Mouse (Mus musculus) cerebellum, adult 8-10 months (tissue): Measurements from ENCODE around the gene Als2cr12.
"Not testable (repeated sequence)": the region's sequence is repeated elsewhere in the genome, so short reads cannot be mapped to it uniquely, and the experiment has no call there.

Experiments
- DNase-seq: peaks from one replicate; pipeline ENCODE4 v3.0.0; 2022

Gene Als2cr12

DNA sequence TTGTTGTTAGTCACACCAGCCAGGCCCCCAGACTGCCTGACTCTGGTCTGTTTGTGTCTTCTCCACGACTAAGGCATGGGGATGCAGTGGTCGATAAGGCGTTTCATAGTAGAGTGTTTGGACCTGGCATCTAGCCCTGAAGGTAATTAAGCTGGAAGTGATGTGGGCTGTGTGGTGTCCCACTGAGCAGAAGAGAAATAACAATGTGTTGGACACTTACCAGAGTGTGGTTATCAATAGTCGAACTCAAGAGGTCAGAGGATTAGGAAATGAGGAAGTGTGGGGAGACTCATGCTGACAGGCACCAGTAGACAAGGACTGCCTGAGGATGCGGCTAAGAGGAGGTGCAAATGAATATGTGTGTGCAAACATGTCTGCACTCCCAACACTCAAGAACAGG is 17.4 kb downstream of the Als2cr12 start:
- DNase-seq: not testable (repeated sequence)

DNA sequence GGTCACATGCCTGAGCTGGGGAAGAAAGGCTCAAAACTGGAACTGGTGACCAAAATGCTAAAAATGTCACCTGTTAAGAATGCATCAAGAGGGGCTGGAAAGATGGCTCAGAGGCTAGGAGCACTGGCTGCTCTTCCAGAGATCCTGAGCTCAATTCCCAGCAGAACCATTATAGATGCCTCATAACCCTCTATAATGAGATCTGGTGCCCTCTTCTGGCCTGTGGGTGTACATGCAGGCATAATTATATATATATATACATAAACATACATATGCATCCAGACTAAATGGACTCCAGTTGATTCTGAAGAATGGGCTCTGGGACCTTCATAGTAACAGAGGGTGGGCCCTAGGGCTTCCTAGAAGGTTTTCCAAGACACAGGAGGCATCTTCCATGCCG is 18.2 kb downstream of the Als2cr12 start:
- DNase-seq: peak; percentile 28

DNA sequence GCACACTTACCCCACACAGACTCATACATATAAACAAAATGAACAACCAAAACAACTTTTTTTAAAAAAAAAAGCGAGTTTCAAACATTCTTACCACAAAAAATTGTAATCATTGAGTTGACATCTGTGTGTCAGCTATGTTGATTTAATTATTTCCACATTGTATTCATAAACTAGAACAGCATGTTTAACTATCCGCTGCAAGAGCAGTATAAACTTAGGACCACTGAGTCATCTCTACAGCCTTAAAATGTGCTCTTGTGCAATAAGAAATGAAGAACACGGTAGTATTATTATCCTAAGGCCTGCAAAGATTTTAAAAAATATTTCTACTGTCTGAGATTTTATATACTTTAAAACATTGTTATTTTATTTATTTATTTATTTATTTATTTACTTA is 20.8 kb downstream of the Als2cr12 start:
- DNase-seq: no peak

- no peak for DNase-seq
These were observed 23.7 kb downstream of the Als2cr12 start for GRCm38 (mm10) chr1:58672116-58672515.

DNA sequence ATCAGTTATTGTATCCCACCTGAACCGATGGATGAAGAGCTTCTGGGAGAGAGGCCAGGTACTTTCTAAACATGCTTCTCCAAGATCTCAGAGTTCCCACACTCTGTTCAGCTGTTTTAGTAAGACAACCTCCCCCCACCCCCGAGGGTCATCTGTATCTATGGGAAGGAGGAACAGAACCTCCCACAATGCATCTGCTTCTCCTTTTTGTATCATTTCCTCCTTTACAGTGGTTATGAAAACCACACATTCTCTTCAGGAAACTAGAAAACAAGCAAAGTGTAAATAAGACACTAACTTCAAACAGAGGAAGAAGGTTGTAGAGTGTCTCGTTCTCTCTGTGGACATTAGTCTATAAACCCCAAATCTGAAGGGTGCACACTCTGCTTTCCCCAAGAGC is 26.2 kb downstream of the Als2cr12 start:
- not testable (repeated sequence) for DNase-seq

DNA sequence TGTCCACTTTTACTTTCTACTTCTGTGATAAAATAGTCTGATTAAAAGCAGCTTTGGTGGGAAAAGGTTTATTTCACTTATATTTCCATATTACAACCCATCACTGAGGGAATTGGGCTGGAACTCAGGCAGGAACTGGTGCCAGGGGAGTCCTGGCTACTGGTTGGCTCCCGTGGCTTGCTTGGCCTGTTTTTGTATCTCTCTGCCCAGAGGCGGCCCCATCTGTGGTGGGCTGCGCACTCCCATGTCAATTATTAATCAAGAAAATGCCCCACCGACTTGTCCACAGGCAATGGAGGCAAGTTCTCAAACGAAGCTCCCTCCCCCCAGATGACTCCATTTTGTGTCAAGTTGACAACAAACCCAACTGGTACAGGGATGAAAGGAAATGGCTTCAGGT is 27.6 kb downstream of the Als2cr12 start:
- DNase-seq: no peak

- DNase-seq: not testable (repeated sequence)
These were observed 32.4 kb downstream of the Als2cr12 start for GRCm38 (mm10) chr1:58663365-58663764.

- DNase-seq: not testable (repeated sequence)
These were observed 33.1 kb downstream of the Als2cr12 start for GRCm38 (mm10) chr1:58662671-58663070.

GRCm38 (mm10) chr1:58652480-58653403 is 43.0 kb downstream of the Als2cr12 start:
- DNase-seq: peak; percentile 64

DNA sequence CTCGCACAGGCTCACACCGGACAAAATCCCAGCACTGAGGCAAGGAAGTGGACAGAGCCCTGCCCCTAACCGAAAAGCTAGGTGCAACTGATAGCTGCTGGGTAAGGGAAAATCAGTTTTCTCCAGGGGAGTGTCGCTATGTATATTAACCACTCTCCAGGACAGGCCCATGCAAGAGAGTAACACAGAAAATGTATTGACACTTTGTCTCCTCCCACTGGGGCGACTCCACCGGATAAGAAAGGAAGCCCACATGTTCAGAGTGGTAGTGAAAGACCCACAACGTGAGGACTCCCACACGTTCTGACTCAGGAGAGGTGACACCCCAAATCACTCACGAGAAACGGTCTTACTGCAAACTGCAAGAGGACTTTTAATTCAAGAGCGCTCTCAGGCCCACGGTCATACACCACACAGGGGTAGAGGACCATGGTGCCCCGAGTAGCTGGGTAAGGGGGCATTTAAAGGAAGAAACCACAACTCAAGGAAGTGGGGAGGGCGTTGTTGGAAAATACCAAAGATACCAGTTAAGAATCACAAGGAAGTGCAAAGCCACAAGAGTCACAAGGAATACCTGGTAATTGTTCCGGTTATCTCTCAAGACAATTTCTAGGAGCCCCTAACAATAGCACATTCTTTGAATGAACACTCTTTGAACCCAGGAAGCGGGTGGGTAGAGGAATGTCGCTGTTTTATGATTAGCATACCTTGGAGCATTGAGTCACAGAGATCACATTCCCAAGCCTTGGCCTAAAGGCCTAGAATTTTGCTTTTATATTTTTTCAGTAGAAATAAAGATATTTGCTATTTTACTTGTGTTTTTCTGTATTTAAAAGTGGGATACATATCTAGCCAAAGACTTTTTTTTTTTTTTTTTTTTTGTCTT is 44.0 kb downstream of the Als2cr12 start:
- DNase-seq: not testable (repeated sequence)

- DNase-seq: not testable (repeated sequence)
These were observed 66.9 kb downstream of the Als2cr12 start for GRCm38 (mm10) chr1:58628847-58629246.

DNA sequence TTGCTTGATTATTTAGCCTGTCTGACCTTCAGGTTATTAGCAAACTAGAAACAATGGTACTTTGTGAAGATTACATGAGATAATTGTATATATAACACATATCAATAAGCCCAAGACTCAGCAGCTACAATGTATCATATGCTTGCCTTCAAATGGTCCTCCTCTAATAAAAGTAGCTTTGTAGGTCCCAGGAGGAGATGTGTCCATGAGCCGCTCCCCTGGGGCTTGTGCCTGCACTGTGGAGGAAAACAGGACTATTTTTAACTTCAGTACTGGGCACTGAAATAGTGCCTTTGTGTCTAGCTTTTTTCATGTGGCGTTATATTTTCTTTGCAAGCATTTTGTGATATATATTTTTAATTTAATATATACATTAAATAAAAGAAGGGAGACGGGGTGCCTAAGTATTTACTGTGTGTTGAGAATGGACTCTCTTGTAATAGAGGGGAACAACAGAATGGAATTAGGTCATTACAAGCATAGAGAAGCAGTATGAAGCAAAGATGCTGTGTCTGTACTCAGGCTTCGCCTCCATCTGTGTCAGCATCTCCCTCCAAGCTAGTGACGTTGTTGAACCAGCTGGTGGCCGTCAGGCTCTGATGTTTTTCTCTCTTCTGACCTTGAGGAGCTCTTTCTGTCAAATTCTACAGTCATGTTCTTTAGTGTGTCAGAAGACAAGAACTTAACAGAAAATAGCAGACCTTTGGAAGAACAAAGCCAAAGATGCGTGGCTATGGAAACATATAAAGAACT is 73.6 kb downstream of the Als2cr12 start:
- peak; percentile 55 for DNase-seq

DNA sequence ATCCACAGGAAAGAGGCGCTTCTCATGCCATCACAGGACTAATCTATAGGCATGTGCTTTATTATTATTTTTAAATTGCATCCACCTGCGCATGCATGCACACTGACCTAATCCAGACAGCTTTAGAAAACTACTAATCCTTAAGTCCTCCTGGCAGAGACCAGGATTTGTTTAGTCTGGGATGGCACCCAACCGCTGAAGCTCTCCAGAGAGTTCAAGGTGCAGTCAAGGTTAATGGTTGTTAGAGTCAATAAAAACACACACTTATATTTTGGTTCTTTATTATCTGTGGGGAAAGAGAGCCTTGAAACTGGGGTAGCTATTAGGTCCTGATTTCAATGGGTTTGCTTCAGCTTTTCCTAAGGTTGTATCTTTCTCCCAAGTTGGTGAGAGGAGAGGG is 74.5 kb downstream of the Als2cr12 start:
- no peak for DNase-seq

GRCm38 (mm10) chr1:58618766-58619165 is 77.0 kb downstream of the Als2cr12 start:
- DNase-seq: peak; percentile 22

- DNase-seq: peak; percentile 18
These were observed 77.7 kb downstream of the Als2cr12 start for GRCm38 (mm10) chr1:58617978-58618668.

DNA sequence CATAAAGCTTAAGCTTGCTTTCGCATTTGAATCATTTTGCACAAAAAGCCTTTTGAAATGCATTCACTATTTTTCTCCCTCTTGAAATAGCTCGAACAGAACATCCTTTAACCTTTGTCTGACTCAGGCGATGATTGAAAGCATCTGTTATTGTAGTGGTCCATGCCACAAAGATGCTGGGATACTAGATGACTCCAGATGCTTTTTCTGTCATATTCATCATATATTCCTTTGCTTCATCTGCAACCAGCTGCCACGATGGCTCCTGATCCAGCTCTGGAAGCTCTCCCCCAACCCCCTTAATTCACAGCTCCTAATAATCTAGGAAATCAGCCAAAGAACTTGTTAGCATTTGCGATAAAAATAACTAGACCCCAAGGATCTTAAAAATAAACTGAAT is 78.7 kb downstream of the Als2cr12 start:
- DNase-seq: no peak

DNA sequence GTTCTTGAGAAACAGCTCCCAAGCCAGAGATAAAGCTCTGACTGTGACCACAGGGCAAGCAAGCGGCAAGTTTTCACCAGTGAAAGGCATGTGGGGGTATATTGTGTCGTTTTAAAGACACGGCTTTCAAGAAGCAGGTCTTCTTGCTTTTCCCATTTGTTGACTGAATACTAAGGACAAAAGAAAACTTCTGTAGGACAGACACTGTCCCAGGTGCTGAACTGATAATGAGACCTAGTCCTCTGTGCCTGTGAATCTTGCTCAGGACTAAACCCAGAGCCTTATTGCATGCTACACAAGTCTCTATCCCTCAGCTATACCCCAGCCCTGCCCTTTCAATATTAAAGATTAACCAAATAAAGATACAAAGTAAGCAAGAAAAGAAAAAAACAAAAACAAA is 79.6 kb downstream of the Als2cr12 start:
- DNase-seq: no peak

DNA sequence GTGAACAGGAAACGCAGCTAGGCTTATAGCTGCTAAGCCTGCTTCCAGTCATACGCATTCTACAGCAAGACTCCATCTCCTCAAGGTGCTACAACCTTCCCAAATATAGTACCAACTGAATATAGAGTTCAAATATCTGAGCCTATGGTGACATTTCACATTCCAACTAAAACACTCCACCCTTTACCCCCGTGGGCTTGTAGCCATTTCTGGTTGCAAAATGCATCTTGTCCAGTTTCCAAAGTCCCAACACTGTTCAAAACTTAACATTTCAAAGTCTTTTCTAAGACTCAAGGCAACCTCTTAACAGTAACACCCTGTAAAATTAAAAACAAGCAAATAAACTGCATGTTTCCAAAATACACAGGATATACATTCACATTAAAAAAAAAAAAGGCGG is 80.6 kb downstream of the Als2cr12 start:
- DNase-seq: no peak

DNA sequence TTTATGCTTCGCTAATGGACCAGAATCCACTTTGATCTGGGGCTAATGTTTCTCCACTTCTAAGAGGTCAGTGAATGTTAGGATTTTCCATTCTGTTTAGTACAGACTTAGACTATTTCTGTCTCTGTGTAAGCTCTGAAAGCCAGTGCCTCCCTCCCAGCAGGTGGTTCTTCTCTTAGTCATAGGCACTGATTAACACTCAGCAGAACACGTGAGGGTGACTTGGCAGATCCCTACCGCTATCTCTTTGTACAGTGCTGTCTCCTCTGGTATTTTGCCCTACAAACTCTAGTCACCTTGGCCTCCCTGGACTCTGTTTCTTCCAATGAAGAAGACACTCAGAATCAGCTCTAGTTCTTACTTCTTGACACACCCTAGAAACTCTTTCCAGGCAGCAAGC is 81.4 kb downstream of the Als2cr12 start:
- DNase-seq: no peak

GRCm38 (mm10) chr1:58613786-58614185 is 82.0 kb downstream of the Als2cr12 start:
- peak; percentile 21 for DNase-seq

- DNase-seq: no peak
These were observed 85.2 kb downstream of the Als2cr12 start for GRCm38 (mm10) chr1:58610611-58611010.

DNA sequence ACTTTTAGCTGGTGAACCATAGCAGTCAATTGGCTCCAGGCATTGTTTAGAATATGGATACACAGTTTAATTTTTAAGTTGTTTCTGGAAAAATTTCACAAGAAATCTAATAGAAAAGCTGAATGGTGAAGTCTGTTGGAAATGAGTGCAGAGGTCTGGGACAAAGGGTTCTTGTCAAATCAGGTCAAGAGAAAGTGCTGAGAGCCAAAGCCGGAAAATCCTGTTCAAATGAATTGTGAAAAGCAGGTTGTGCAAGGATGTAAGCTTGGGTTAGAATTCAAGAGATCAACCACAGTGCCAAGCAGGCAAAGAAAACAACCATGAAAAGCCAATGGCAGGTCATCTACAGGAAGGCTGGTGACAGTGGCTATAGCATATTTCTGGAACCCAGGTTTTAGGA is 85.6 kb downstream of the Als2cr12 start:
- DNase-seq: no peak
